Mouse (Mus musculus) bone marrow, adult 2 months (tissue): ENCODE measurements around the gene Fam81a.

ENCODE experiments used
- CTCF ChIP-seq: fragments of 200-500 bp; IDR thresholded peaks from 2 replicates; pipeline ENCODE4 v1.5.1; 2011; ENCODE audit warnings: low read length, control low read depth; ENCODE audit not compliant: control insufficient read depth, insufficient read depth
- POLR2A ChIP-seq: fragments of 200-500 bp; IDR thresholded peaks from 2 replicates; pipeline ENCODE4 v1.6.1; 2011; ENCODE audit warnings: low read depth, mild to moderate bottlenecking, control low read depth, low read length, borderline replicate concordance; ENCODE audit not compliant: control insufficient read depth

DNA sequence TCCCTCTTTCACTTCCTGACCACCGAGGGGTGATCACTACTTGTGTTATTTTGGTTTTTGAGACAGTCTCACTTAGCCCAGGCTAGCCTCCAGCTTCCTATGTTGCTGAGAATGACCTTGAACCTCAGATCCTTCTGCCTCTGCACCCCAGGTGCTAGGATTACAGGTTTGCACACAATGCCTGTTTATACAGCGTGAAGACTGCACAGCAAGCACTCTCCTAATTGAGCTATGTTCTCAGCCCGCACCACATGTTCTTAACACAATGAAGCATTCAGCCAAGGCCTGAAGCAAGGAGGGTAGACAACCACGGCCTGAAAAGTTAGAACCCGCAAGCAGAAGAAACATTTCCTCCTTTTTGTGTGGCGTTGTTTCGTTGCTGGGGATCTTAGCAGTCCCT, 40.3 kb upstream of the Fam81a start:
- no peak for TF ChIP-seq CTCF
- TF ChIP-seq POLR2A = no peak
